Mouse (Mus musculus) midbrain, postnatal 0 days (tissue): ENCODE data around the gene Arid1b. TPM values are rescaled to one million over a fixed set of nuclear protein-coding genes. Genes with fewer than 3 reads are reported as not detected.

Experiments
- ATAC-seq: fragments of 200-750 bp; cut with Nextera tagmentation; 2 replicates; pipeline ENCODE4 v1.8.0; 2017; ENCODE audit warnings: moderate number of reproducible peaks, mild to moderate bottlenecking, moderate TSS enrichment, moderate library complexity; ENCODE audit not compliant: low FRiP score
- DNase-seq: peaks from one replicate; pipeline ENCODE4 v3.0.0-alpha.2; 2015; ENCODE audit warnings: low spot score
- H3K27ac ChIP-seq: fragments of 300-500 bp; sonication (generic); 2 replicates; pipeline ENCODE4 v1.5.1; 2014; ENCODE audit warnings: low read depth, mild to moderate bottlenecking, low read length, mixed read lengths
- H3K27me3 ChIP-seq: fragments of 300-500 bp; sonication (generic); 2 replicates; pipeline ENCODE4 v1.6.1; 2014; ENCODE audit warnings: low read length, control low read depth, mixed read lengths; ENCODE audit not compliant: insufficient read depth
- H3K36me3 ChIP-seq: fragments of 300-500 bp; sonication (generic); 2 replicates; pipeline ENCODE4 v1.6.1; 2014; ENCODE audit warnings: low read length, control low read depth, mixed read lengths; ENCODE audit not compliant: insufficient read depth
- H3K4me1 ChIP-seq: fragments of 300-500 bp; sonication (generic); 2 replicates; pipeline ENCODE4 v1.6.1; 2014; ENCODE audit warnings: mild to moderate bottlenecking, control low read depth, antibody characterized with exemption, low read length, mixed read lengths; ENCODE audit not compliant: insufficient read depth
- H3K4me2 ChIP-seq: fragments of 300-500 bp; sonication (generic); 2 replicates; pipeline ENCODE4 v1.6.1; 2014; ENCODE audit warnings: low read depth, mild to moderate bottlenecking, low read length, mixed read lengths; ENCODE audit not compliant: poor library complexity, severe bottlenecking
- H3K4me3 ChIP-seq: fragments of 300-500 bp; sonication (generic); 2 replicates; pipeline ENCODE4 v1.5.1; 2014; ENCODE audit warnings: low read depth, mild to moderate bottlenecking, low read length, moderate library complexity
- H3K9ac ChIP-seq: fragments of 300-500 bp; sonication (generic); replicated peaks from 2 replicates; pipeline ENCODE4 v1.6.1; 2014; ENCODE audit warnings: mild to moderate bottlenecking, low read length, moderate library complexity, mixed read lengths; ENCODE audit not compliant: poor library complexity, severe bottlenecking
- H3K9me3 ChIP-seq: fragments of 300-500 bp; sonication (generic); 2 replicates; pipeline ENCODE4 v1.6.1; 2016; ENCODE audit warnings: low read length, control low read depth
- CTCF ChIP-seq: IDR thresholded peaks from 2 replicates; pipeline ENCODE4 v1.5.1; 2016; ENCODE audit warnings: antibody characterized with exemption, mild to moderate bottlenecking
- WGBS: fragments of 180-500 bp; shearing (Covaris S2); extraction: QIAGEN DNeasy Blood & Tissue Kit; methylation state at CpG from one replicate; pipeline ENCODE4 v1.1.7; 2014; 5-methylcytosine and 5-hydroxymethylcytosine counted together
- polyA plus RNA-seq: library from polyadenylated mRNA; unstranded; fragments of >200 nt; fragmentation: Nextera tagmentation; extraction: Ambion mirVana; gene quantifications from 2 replicates; pipeline ENCODE4 v1.2.1, GENCODE M21; 2015
- total RNA-seq: library from RNA; depleted of rRNA; stranded (reverse); fragments of >200 nt; gene quantifications from 2 replicates; pipeline ENCODE4 v1.2.3, GENCODE M21; 2014

Arid1b gene
- total and polyA plus RNA-seq, 2 experiments from 2014 or later: 11.9 to 73.3 TPM

DNA sequence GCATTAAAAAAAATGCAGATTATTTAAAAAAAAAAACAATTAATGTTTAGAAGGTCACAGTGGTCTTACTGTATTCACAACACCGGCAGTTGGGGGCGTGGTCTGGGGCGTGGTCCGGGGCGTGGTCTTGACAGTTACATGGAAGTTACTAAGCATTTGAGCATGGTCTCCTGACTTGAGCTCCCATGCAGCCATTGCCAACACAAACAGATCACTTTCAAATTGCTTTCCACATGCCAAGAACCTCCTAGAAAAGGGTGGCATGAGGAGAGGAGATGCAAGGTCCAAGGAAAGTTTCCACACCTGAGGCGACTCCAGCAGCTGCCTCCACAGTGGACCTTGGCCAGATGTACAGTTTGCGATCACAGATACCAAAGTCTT is 383.8 kb downstream of the Arid1b start:
- Histone ChIP-seq H3K4me2 (no peak overlapping the region), H3K4me3 (no peak overlapping the region), H3K27me3 (no peaks in the 10 kb centered on the region; the same call in 1 of the 2 replicates), H3K9ac (no peak overlapping the region), H3K27ac (no peak overlapping the region), H3K9me3 (no peaks in the 10 kb centered on the region), H3K36me3 (no peaks in the 10 kb centered on the region), H3K4me1 (peaks cover 4% of the 10 kb centered on the region; the same call in 1 of the 2 replicates)
- no peak for TF ChIP-seq CTCF
- WGBS: 30% methylated on average over 7 of the region's 7 CpGs
- DNase-seq (no peak), ATAC-seq (no peak)

DNA sequence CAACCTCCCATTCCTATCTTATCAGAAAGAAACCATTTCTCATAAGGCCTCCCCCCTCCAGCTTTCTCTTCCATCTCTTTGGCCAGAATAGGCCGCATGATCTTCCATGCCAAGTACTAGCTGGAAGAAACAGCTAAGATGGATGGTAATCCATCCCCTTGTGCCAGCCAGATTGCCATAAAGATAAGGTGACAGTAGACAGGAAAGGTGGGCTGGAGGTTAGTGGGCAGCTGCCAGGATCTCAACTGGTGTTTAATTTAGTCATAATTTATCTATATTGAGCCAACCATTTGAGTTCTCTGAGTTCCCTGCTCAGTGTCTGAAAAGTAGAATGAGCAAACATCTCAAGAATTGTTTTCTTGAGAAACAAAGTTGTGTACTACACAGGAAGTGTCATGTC is 391.6 kb downstream of the Arid1b start:
- no peak for TF ChIP-seq CTCF
- H3K4me1 ChIP-seq: no peaks in the 10 kb centered on the region
- no peak overlapping the region for H3K9ac ChIP-seq
- 100% methylated on average over 1 of the region's 1 CpGs for WGBS
- H3K4me2 ChIP-seq: no peak overlapping the region
- no peak overlapping the region for H3K4me3 ChIP-seq
- H3K27me3 ChIP-seq: no peaks in the 10 kb centered on the region; the same call in 1 of the 2 replicates
- no peak for ATAC-seq
- H3K36me3 ChIP-seq: no peaks in the 10 kb centered on the region
- H3K27ac ChIP-seq: no peak overlapping the region
- H3K9me3 ChIP-seq: no peaks in the 10 kb centered on the region
- DNase-seq: no peak

DNA sequence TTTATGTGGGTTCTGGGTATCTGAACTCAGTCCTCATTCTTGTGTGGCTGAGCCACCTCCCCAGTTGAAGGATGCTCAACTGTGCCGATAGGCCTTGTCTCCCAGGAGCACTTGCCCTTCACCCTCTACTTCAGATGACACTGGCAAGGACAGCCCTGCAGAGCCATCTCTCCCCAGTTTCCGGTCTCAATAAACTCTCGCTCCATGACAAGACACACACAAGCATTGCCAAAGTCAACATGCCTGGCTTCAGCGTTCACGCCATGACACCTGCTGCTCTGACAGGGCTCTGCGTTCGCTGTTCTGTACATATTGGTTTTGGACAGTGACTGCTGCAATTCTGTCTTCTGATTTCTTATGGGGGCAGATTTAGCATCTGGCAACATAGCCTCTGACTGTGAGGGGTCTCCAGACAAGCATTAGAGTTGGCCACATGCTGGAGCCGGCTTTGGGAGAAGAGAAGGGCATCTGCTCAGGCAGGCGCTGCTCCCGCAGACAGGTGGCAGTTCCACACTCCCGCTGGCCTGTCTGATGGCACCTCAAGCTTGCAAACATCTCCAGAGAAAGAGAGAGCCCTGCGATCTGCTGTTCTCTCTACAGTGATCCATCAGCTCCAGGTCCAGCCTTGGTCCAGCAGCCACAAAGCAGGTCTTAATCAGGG is 392.9 kb downstream of the Arid1b start:
- H3K4me3 ChIP-seq: no peak overlapping the region
- H3K36me3 ChIP-seq: no peaks in the 10 kb centered on the region
- no peak for ATAC-seq
- H3K9ac ChIP-seq: no peak overlapping the region
- H3K27ac ChIP-seq: no peak overlapping the region
- no peak for TF ChIP-seq CTCF
- no peaks in the 10 kb centered on the region for H3K4me1 ChIP-seq
- 83% methylated on average over 12 of the region's 12 CpGs for WGBS
- H3K4me2 ChIP-seq: no peak overlapping the region
- H3K27me3 ChIP-seq: no peaks in the 10 kb centered on the region; the same call in 1 of the 2 replicates
- no peaks in the 10 kb centered on the region for H3K9me3 ChIP-seq
- peak; percentile 36 for DNase-seq

DNA sequence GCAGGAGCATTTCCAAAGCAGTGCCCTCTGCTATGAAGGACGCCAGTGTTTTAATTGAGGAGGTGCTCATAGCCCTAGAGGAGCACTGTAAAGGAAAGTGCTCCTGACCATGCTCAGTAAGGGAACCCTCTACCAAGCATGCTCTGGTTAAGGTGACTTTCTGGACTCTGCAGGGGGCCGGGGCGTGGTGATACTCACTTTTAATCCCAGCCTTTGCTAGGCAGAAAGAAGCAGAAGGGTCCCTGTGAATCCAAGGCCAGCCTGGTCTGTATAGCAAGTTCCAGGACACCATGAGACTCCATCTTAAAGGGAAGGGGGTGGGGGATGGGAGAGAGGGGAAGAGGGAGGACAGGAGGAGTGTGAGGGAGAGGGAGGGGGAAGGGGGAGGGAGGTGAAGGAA is 394.2 kb downstream of the Arid1b start:
- Histone ChIP-seq H3K27me3 (no peaks in the 10 kb centered on the region), H3K4me3 (no peak overlapping the region), H3K9me3 (no peaks in the 10 kb centered on the region), H3K36me3 (no peaks in the 10 kb centered on the region), H3K4me2 (no peak overlapping the region), H3K27ac (no peak overlapping the region), H3K4me1 (no peaks in the 10 kb centered on the region), H3K9ac (no peak overlapping the region)
- TF ChIP-seq CTCF: no peak
- ATAC-seq: no peak
- DNase-seq: no peak
- WGBS: 68% methylated on average over 3 of the region's 3 CpGs

DNA sequence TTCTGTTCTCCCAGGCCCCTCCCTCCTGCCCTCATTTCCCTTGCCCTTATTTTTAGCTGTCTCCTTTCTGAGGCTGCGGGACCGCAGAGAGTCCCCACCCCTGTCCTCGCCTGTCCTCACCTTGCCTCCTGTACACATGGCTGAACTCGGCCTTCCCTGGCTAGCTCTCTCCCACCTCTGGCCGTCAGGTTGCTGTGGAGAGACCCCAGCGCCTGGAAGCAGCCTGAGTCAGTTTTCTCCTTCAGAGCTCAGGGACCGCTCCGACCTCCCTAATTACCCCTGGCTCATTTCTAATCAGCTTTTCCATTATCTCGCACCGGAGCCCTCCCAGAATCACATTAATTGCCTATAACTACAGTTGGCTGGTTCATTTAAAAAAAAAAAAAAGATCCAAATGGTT is 396.6 kb downstream of the Arid1b start:
- H3K9me3 ChIP-seq: no peaks in the 10 kb centered on the region
- no peak overlapping the region for H3K9ac ChIP-seq
- TF ChIP-seq CTCF: no peak
- no peaks in the 10 kb centered on the region for H3K27me3 ChIP-seq
- no peak overlapping the region for H3K4me2 ChIP-seq
- no peak overlapping the region for H3K27ac ChIP-seq
- H3K4me3 ChIP-seq: no peak overlapping the region
- WGBS: 54% methylated on average over 10 of the region's 10 CpGs
- no peak for ATAC-seq
- DNase-seq: peak; percentile 50
- no peaks in the 10 kb centered on the region for H3K36me3 ChIP-seq
- no peaks in the 10 kb centered on the region for H3K4me1 ChIP-seq

DNA sequence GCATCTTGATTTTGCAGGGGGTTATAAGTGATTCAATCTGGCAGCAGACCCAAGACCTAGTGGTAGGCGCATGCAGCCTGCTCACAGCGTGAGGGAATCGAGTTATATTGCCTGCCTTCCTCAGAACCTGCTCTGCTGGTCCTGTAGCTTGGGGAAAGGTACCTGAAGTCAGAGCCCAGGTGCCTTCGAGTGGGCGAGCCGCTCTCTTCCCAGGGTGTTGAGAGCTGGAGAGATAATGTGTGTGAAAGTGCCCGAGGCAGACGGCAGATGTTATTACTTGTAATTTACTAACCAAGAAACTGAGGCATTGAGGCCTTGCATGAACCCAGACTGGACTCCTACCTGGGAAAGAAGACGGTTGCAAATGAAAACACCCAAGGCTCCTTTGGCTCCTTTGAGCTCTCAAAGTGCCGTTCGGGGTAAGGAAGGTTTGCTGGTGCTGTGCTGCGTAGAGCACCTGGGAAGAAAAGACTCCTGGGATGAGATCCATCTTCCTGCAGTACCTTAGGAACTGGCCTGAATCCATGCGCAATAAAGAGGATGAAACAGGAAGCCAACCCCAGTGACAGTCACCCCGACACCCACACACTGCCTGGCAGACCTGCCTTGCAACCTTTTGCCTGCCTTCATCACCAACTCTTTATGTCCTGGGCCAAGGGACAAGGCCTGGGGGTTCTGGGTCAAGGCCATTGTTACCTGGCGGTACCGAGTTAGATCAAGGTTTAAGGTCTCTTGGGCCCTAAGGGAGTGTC is 401.5 kb downstream of the Arid1b start:
- Histone ChIP-seq H3K27me3 (no peaks in the 10 kb centered on the region), H3K9me3 (no peaks in the 10 kb centered on the region), H3K4me1 (no peaks in the 10 kb centered on the region), H3K27ac (no peak overlapping the region), H3K4me3 (no peak overlapping the region), H3K4me2 (no peak overlapping the region), H3K9ac (no peak overlapping the region), H3K36me3 (no peaks in the 10 kb centered on the region)
- WGBS: 93% methylated on average over 16 of the region's 16 CpGs
- no peak for TF ChIP-seq CTCF
- DNase-seq (no peak), ATAC-seq (no peak)
